Mouse (Mus musculus): ENCODE data around the gene C330007P06Rik.
"Not testable (repeated sequence)": the region's sequence is repeated elsewhere in the genome, so short reads cannot be mapped to it uniquely, and the experiment has no call there.

The C330007P06Rik gene

GRCm38 (mm10) chrX:36873765-36874164 is at the start of gene C330007P06Rik, which contains the start of gene Ube2a:
C330007P06Rik (minus strand) TSS chrX:36874111.
Ube2a (plus strand) TSS chrX:36873900.
- Histone ChIP-seq H3K27me3 (ENCODE audit: control insufficient read depth, insufficient read depth, low read length, poor library complexity, severe bottlenecking) (no peaks in the 10 kb centered on the region), H3K36me3 (ENCODE audit: control insufficient read depth, insufficient read depth, low read length, poor library complexity, severe bottlenecking) (no peaks in the 10 kb centered on the region)
- DNase-seq (ENCODE audit: low read depth, low spot score): no peak

- H3K27me3 ChIP-seq (ENCODE audit: control insufficient read depth, insufficient read depth, low read length, poor library complexity, severe bottlenecking): no peaks in the 10 kb centered on the region
Observed at GRCm38 (mm10) chrX:36921346-36921745, 47.4 kb upstream of the C330007P06Rik start.

GRCm38 (mm10) chrX:36917749-36918148 is 43.8 kb upstream of the C330007P06Rik start:
- no peak for DNase-seq (ENCODE audit: low read depth, low spot score)
- H3K36me3 ChIP-seq (ENCODE audit: control insufficient read depth, insufficient read depth, low read length, poor library complexity, severe bottlenecking): peaks cover 4% of the 10 kb centered on the region; the same call in 1 of the 2 replicates
- no peaks in the 10 kb centered on the region for H3K27me3 ChIP-seq (ENCODE audit: control insufficient read depth, insufficient read depth, low read length, poor library complexity, severe bottlenecking)

More at GRCm38 (mm10) chrX:36921346-36921745, 47.4 kb upstream of the C330007P06Rik start:
- peaks cover 4% of the 10 kb centered on the region; the same call in 1 of the 2 replicates for H3K36me3 ChIP-seq (ENCODE audit: control insufficient read depth, insufficient read depth, low read length, poor library complexity, severe bottlenecking)
- DNase-seq (ENCODE audit: low read depth, low spot score): no peak

GRCm38 (mm10) chrX:36911343-36911742 is 37.4 kb upstream of the C330007P06Rik start:
- Histone ChIP-seq H3K27me3 (ENCODE audit: control insufficient read depth, insufficient read depth, low read length, poor library complexity, severe bottlenecking) (no peaks in the 10 kb centered on the region), H3K36me3 (ENCODE audit: control insufficient read depth, insufficient read depth, low read length, poor library complexity, severe bottlenecking) (no peaks in the 10 kb centered on the region)
- peak; percentile 70 for DNase-seq (ENCODE audit: low read depth, low spot score)

- peak; percentile 26 for DNase-seq (ENCODE audit: low read depth, low spot score)
- Histone ChIP-seq H3K36me3 (ENCODE audit: control insufficient read depth, insufficient read depth, low read length, poor library complexity, severe bottlenecking) (no peaks in the 10 kb centered on the region), H3K27me3 (ENCODE audit: control insufficient read depth, insufficient read depth, low read length, poor library complexity, severe bottlenecking) (no peaks in the 10 kb centered on the region)
Observed at GRCm38 (mm10) chrX:36906539-36906938, 32.6 kb upstream of the C330007P06Rik start.

GRCm38 (mm10) chrX:36903115-36903768 is 29.3 kb upstream of the C330007P06Rik start:
- Histone ChIP-seq H3K27me3 (ENCODE audit: control insufficient read depth, insufficient read depth, low read length, poor library complexity, severe bottlenecking) (no peaks in the 10 kb centered on the region), H3K36me3 (ENCODE audit: control insufficient read depth, insufficient read depth, low read length, poor library complexity, severe bottlenecking) (no peaks in the 10 kb centered on the region)
- DNase-seq (ENCODE audit: low read depth, low spot score): peak; percentile 95

- DNase-seq (ENCODE audit: low read depth, low spot score): peak; percentile 61
- Histone ChIP-seq H3K36me3 (ENCODE audit: control insufficient read depth, insufficient read depth, low read length, poor library complexity, severe bottlenecking) (no peaks in the 10 kb centered on the region), H3K27me3 (ENCODE audit: control insufficient read depth, insufficient read depth, low read length, poor library complexity, severe bottlenecking) (no peaks in the 10 kb centered on the region)
Observed at GRCm38 (mm10) chrX:36902321-36903114, 28.6 kb upstream of the C330007P06Rik start, which contains the start of gene Nkrf. Nkrf (minus strand) TSS chrX:36902899.

GRCm38 (mm10) chrX:36901655-36902054 is 27.7 kb upstream of the C330007P06Rik start:
- H3K36me3 ChIP-seq (ENCODE audit: control insufficient read depth, insufficient read depth, low read length, poor library complexity, severe bottlenecking): no peaks in the 10 kb centered on the region
- no peaks in the 10 kb centered on the region for H3K27me3 ChIP-seq (ENCODE audit: control insufficient read depth, insufficient read depth, low read length, poor library complexity, severe bottlenecking)
- DNase-seq (ENCODE audit: low read depth, low spot score): no peak

GRCm38 (mm10) chrX:36898931-36899330 is 25.0 kb upstream of the C330007P06Rik start:
- not testable (repeated sequence) for H3K36me3 ChIP-seq (ENCODE audit: control insufficient read depth, insufficient read depth, low read length, poor library complexity, severe bottlenecking); H3K27me3 ChIP-seq (ENCODE audit: control insufficient read depth, insufficient read depth, low read length, poor library complexity, severe bottlenecking)
- DNase-seq (ENCODE audit: low read depth, low spot score): peak; percentile 66

- DNase-seq (ENCODE audit: low read depth, low spot score): peak; percentile 41
- Histone ChIP-seq H3K27me3 (ENCODE audit: control insufficient read depth, insufficient read depth, low read length, poor library complexity, severe bottlenecking) (no peaks in the 10 kb centered on the region), H3K36me3 (ENCODE audit: control insufficient read depth, insufficient read depth, low read length, poor library complexity, severe bottlenecking) (no peaks in the 10 kb centered on the region)
Observed at GRCm38 (mm10) chrX:36884719-36885118, 10.8 kb upstream of the C330007P06Rik start.

- H3K36me3 ChIP-seq (ENCODE audit: control insufficient read depth, insufficient read depth, low read length, poor library complexity, severe bottlenecking): no peaks in the 10 kb centered on the region
- DNase-seq (ENCODE audit: low read depth, low spot score): peak; percentile 38
Observed at GRCm38 (mm10) chrX:36874704-36875128, 805 bp upstream of the C330007P06Rik start.

GRCm38 (mm10) chrX:36874178-36874696 is 326 bp upstream of the C330007P06Rik start:
- no peaks in the 10 kb centered on the region for H3K27me3 ChIP-seq (ENCODE audit: control insufficient read depth, insufficient read depth, low read length, poor library complexity, severe bottlenecking)
- peak; percentile 91 for DNase-seq (ENCODE audit: low read depth, low spot score)
- H3K36me3 ChIP-seq (ENCODE audit: control insufficient read depth, insufficient read depth, low read length, poor library complexity, severe bottlenecking): no peaks in the 10 kb centered on the region

More at GRCm38 (mm10) chrX:36874704-36875128, 805 bp upstream of the C330007P06Rik start:
- H3K27me3 ChIP-seq (ENCODE audit: control insufficient read depth, insufficient read depth, low read length, poor library complexity, severe bottlenecking): no peaks in the 10 kb centered on the region

- Histone ChIP-seq H3K27me3 (ENCODE audit: control insufficient read depth, insufficient read depth, low read length, poor library complexity, severe bottlenecking) (no peaks in the 10 kb centered on the region), H3K36me3 (ENCODE audit: control insufficient read depth, insufficient read depth, low read length, poor library complexity, severe bottlenecking) (no peaks in the 10 kb centered on the region)
Observed at GRCm38 (mm10) chrX:36870372-36870771, 3.5 kb downstream of the C330007P06Rik start.

GRCm38 (mm10) chrX:36864609-36865328 is 9.1 kb downstream of the C330007P06Rik start:
- Histone ChIP-seq H3K36me3 (ENCODE audit: control insufficient read depth, insufficient read depth, low read length, poor library complexity, severe bottlenecking) (no peaks in the 10 kb centered on the region), H3K27me3 (ENCODE audit: control insufficient read depth, insufficient read depth, low read length, poor library complexity, severe bottlenecking) (no peaks in the 10 kb centered on the region)
- no peak for DNase-seq (ENCODE audit: low read depth, low spot score)

More at GRCm38 (mm10) chrX:36870372-36870771, 3.5 kb downstream of the C330007P06Rik start:
- DNase-seq (ENCODE audit: low read depth, low spot score): no peak
